Mouse (Mus musculus): ENCODE measurements at regions not wholly inside any gene's neighbourhood (a gene's known extent, or its start where the extent isn't known, plus 50 kb on each side); places are given as distances from the start of the nearest gene placed in this dataset.

DNA sequence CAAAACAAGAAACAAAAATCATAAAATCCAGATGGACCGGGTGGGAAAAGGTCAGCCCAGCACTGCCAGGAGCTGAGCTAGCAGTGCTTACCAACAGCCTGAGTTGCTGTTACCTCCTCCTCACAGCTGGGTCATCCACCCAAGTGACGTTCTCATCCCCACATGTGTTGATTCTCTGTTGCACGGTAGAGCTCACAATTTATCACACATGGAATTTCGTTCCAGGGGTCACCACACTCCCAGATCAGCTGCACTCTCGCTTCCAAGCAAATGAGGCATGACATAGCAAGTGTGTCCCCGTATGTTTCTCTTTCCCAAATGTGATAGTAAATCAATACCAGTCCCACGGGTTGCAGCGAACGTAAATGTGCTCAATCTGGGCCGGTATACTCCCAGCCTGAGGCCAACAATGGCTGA, 445.1 kb upstream of the Mctp2 start:
- Histone ChIP-seq H3K9me3 (ENCODE audit: control insufficient read depth, low read length) (no peaks in the 10 kb centered on the region), H3K9ac (ENCODE audit: low read length) (no peak overlapping the region), H3K36me3 (ENCODE audit: control insufficient read depth, insufficient read depth, low read length) (no peaks in the 10 kb centered on the region), H3K27me3 (ENCODE audit: control insufficient read depth, insufficient read depth, low read length) (no peaks in the 10 kb centered on the region), H3K4me3 (ENCODE audit: control insufficient read depth in 1 of 2, insufficient read depth in 1 of 2, low read depth in 1 of 2, low read length in 2 of 2) (no peak overlapping the region), H3K27ac (replicated peaks in 1 of 2; ENCODE audit: control insufficient read depth in 1 of 2, insufficient read depth in 1 of 2, low read depth in 2 of 2, low read length in 2 of 2) (no peak overlapping the region), H3K4me1 (ENCODE audit: control insufficient read depth in 2 of 2, insufficient read depth in 2 of 2, low read length in 2 of 2) (no peaks in the 10 kb centered on the region), H3K4me2 (ENCODE audit: low read length) (no peak overlapping the region)
- no peak for ATAC-seq (ENCODE audit: insufficient number of reproducible peaks, insufficient read depth, low FRiP score, low read depth)
- 78% methylated on average over 10 of the region's 10 CpGs for WGBS

DNA sequence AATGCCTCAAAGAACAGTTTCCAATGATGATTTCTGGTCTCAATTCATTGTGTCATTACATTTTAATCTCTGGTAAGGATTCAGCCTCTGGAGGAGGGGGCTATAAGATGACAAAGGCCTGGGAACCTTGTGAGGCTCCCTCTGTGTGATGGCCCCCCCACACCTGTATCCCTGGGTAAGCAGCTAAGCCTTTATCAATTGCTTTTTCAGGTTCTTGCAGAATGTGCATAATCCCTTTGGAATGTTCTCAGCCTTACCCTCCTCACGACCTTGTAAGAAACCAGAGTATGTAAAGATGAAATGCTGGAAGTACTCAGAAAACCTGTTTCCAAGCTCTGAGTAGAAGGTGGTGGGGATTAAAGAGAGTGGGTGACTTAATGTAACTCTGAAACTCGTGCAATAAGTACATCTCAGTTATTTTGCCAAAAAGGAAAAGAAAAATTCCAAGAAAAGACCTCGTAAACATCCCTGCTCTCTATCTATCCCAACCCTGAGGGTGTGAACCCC, 446.7 kb upstream of the Mctp2 start:
- Histone ChIP-seq H3K27ac (replicated peaks in 1 of 2; ENCODE audit: control insufficient read depth in 1 of 2, insufficient read depth in 1 of 2, low read depth in 2 of 2, low read length in 2 of 2) (no peak overlapping the region), H3K4me2 (ENCODE audit: low read length) (no peak overlapping the region), H3K27me3 (ENCODE audit: control insufficient read depth, insufficient read depth, low read length) (no peaks in the 10 kb centered on the region), H3K4me1 (ENCODE audit: control insufficient read depth in 2 of 2, insufficient read depth in 2 of 2, low read length in 2 of 2) (no peaks in the 10 kb centered on the region), H3K9me3 (ENCODE audit: control insufficient read depth, low read length) (no peaks in the 10 kb centered on the region), H3K4me3 (ENCODE audit: control insufficient read depth in 1 of 2, insufficient read depth in 1 of 2, low read depth in 1 of 2, low read length in 2 of 2) (no peak overlapping the region), H3K9ac (ENCODE audit: low read length) (no peak overlapping the region), H3K36me3 (ENCODE audit: control insufficient read depth, insufficient read depth, low read length) (no peaks in the 10 kb centered on the region)
- 44% methylated on average over 3 of the region's 3 CpGs for WGBS
- no peak for ATAC-seq (ENCODE audit: insufficient number of reproducible peaks, insufficient read depth, low FRiP score, low read depth)

DNA sequence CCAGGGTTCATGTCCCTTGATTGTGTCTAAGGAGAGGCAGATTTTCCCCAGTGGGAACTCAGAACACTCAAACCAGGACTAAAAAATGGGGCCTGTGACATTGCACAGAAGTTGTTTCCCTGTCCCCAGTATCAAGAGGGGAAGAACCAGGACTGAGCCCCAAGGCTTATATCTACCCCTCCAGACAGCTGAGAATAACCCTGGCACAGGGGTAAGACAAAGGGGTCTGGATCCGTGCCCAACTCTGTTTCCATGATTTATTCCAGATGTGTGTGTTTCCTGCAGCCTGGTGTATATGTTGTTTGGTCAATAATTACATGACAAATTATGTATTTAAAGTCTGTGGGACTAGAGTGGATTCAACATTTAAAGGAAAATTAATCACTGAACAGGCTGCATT, 456.3 kb upstream of the Mctp2 start:
- no peaks in the 10 kb centered on the region for H3K36me3 ChIP-seq (ENCODE audit: control insufficient read depth, insufficient read depth, low read length)
- H3K9ac ChIP-seq (ENCODE audit: low read length) = no peak overlapping the region
- 43% methylated on average over 1 of the region's 1 CpGs for WGBS
- H3K9me3 ChIP-seq (ENCODE audit: control insufficient read depth, low read length) = no peaks in the 10 kb centered on the region
- no peaks in the 10 kb centered on the region for H3K27me3 ChIP-seq (ENCODE audit: control insufficient read depth, insufficient read depth, low read length)
- H3K4me2 ChIP-seq (ENCODE audit: low read length) = no peak overlapping the region
- no peaks in the 10 kb centered on the region for H3K4me1 ChIP-seq (ENCODE audit: control insufficient read depth in 2 of 2, insufficient read depth in 2 of 2, low read length in 2 of 2)
- no peak for ATAC-seq (ENCODE audit: insufficient number of reproducible peaks, insufficient read depth, low FRiP score, low read depth)
- H3K4me3 ChIP-seq (ENCODE audit: control insufficient read depth in 1 of 2, insufficient read depth in 1 of 2, low read depth in 1 of 2, low read length in 2 of 2) = no peak overlapping the region
- H3K27ac ChIP-seq (replicated peaks in 1 of 2; ENCODE audit: control insufficient read depth in 1 of 2, insufficient read depth in 1 of 2, low read depth in 2 of 2, low read length in 2 of 2) = no peak overlapping the region

DNA sequence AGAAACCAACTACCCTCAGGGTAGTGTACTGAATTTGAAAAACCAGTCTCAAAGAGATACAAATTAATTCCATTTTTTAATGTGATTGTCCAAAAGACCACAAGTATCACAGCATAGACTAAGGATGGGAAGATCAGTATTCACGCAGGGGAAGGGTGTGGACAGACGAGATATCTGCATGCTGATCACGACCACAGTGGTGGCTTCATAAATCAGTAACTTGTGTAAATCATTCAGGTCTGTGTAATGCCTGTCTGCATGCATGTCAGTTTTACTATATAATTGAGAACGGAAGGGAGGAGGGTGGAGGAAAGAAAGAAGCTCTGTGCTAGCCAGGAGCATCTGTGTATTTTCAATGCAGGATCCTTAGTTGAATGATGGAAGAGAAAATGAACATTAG, 462.3 kb upstream of the Mctp2 start:
- ATAC-seq (ENCODE audit: insufficient number of reproducible peaks, insufficient read depth, low FRiP score, low read depth) = no peak
- H3K4me1 ChIP-seq (ENCODE audit: control insufficient read depth in 2 of 2, insufficient read depth in 2 of 2, low read length in 2 of 2) = no peaks in the 10 kb centered on the region

DNA sequence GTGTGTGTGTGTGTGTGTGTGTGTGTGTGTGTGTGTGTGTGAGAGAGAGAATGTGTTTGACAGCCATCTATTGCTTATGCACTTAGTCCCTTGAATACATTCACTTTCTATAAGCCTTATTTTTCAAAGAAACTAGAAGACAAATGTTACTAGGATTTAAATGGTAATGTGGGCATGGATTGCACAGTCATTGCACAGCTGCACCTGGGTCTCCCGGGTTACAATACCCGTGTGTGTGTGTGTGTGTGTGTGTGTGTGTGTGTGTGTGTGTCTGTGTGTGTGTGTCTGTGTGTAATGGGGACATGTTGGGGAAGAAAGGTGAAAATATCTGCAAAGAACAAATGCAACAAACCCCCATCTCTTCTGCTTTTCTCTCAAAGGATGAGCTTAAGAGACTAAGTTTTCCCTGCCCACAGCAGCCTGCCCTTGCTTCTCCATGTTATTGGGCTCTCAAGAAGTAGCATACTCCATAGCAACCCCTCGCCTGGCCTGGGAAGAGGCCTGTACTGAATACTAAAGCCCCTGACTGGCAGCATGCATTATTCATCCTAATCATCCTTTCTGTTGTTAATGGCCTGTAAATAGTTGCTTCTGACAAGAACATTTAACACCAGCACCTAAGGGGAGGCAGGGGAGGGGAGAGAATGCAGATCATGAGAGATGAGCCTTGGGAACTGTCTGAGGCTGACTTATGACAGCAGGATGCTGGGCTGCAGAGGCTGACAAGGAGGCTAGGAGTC, 467.8 kb upstream of the Mctp2 start:
- no peaks in the 10 kb centered on the region for H3K9me3 ChIP-seq (ENCODE audit: control insufficient read depth, low read length)
- 64% methylated on average over 3 of the region's 3 CpGs for WGBS
- H3K27me3 ChIP-seq (ENCODE audit: control insufficient read depth, insufficient read depth, low read length) = no peaks in the 10 kb centered on the region
- no peak overlapping the region for H3K4me3 ChIP-seq (ENCODE audit: control insufficient read depth in 1 of 2, insufficient read depth in 1 of 2, low read depth in 1 of 2, low read length in 2 of 2)
- no peaks in the 10 kb centered on the region for H3K36me3 ChIP-seq (ENCODE audit: control insufficient read depth, insufficient read depth, low read length)
- no peak overlapping the region for H3K9ac ChIP-seq (ENCODE audit: low read length)
- H3K27ac ChIP-seq (replicated peaks in 1 of 2; ENCODE audit: control insufficient read depth in 1 of 2, insufficient read depth in 1 of 2, low read depth in 2 of 2, low read length in 2 of 2) = no peak overlapping the region
- no peaks in the 10 kb centered on the region for H3K4me1 ChIP-seq (ENCODE audit: control insufficient read depth in 2 of 2, insufficient read depth in 2 of 2, low read length in 2 of 2)
- no peak for ATAC-seq (ENCODE audit: insufficient number of reproducible peaks, insufficient read depth, low FRiP score, low read depth)
- no peak overlapping the region for H3K4me2 ChIP-seq (ENCODE audit: low read length)

More for the DNA sequence above, 462.3 kb upstream of the Mctp2 start:
- Histone ChIP-seq H3K4me3 (ENCODE audit: control insufficient read depth in 1 of 2, insufficient read depth in 1 of 2, low read depth in 1 of 2, low read length in 2 of 2) (no peak overlapping the region), H3K9ac (ENCODE audit: low read length) (no peak overlapping the region), H3K4me2 (ENCODE audit: low read length) (no peak overlapping the region), H3K27ac (replicated peaks in 1 of 2; ENCODE audit: control insufficient read depth in 1 of 2, insufficient read depth in 1 of 2, low read depth in 2 of 2, low read length in 2 of 2) (no peak overlapping the region), H3K27me3 (ENCODE audit: control insufficient read depth, insufficient read depth, low read length) (no peaks in the 10 kb centered on the region), H3K9me3 (ENCODE audit: control insufficient read depth, low read length) (no peaks in the 10 kb centered on the region), H3K36me3 (ENCODE audit: control insufficient read depth, insufficient read depth, low read length) (no peaks in the 10 kb centered on the region)
- WGBS = 71% methylated on average over 4 of the region's 4 CpGs

DNA sequence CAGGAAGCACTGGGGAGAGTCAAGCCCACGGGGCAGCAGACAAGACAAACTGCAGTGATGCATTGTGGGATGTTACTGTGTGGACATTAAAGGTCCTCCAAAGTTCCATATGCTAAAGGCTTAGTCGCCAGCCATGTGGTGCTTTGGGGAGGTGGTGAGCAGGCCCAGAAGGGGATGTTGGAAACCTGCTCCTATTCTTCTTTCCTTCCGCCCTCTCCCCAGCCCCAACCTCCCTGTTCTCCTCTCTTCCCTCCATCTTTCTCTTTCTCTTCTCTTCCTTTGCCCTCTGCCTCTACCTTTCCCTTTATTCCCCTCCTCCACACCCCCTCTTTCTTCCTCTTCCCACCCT, 468.3 kb upstream of the Mctp2 start:
- no peak overlapping the region for H3K4me2 ChIP-seq (ENCODE audit: low read length)
- no peak overlapping the region for H3K27ac ChIP-seq (replicated peaks in 1 of 2; ENCODE audit: control insufficient read depth in 1 of 2, insufficient read depth in 1 of 2, low read depth in 2 of 2, low read length in 2 of 2)
- no peaks in the 10 kb centered on the region for H3K4me1 ChIP-seq (ENCODE audit: control insufficient read depth in 2 of 2, insufficient read depth in 2 of 2, low read length in 2 of 2)
- H3K4me3 ChIP-seq (ENCODE audit: control insufficient read depth in 1 of 2, insufficient read depth in 1 of 2, low read depth in 1 of 2, low read length in 2 of 2) = no peak overlapping the region
- H3K27me3 ChIP-seq (ENCODE audit: control insufficient read depth, insufficient read depth, low read length) = no peaks in the 10 kb centered on the region
- H3K9me3 ChIP-seq (ENCODE audit: control insufficient read depth, low read length) = no peaks in the 10 kb centered on the region
- no peak for ATAC-seq (ENCODE audit: insufficient number of reproducible peaks, insufficient read depth, low FRiP score, low read depth)
- 44% methylated on average over 3 of the region's 3 CpGs for WGBS
- H3K36me3 ChIP-seq (ENCODE audit: control insufficient read depth, insufficient read depth, low read length) = no peaks in the 10 kb centered on the region
- H3K9ac ChIP-seq (ENCODE audit: low read length) = no peak overlapping the region

DNA sequence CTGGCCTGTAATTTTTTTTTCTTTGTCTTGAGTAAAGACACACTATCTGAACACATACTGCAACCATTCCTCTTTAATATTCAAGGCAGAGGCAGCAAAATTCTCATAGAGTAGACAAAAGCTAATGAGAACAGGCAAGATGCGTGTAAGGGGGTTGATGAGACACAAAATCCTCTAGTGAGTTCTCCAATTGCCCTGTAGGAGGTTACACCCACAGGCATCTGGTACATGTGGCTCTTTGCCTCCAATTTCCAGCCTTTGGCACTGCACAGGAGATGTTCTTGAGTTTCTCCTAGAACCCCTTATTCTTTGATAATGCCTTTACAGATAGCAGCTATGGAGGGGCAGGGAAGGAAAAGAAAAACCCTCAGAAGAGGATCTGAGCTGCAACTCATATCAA, 480.9 kb upstream of the Mctp2 start:
- WGBS = 76% methylated on average over 1 of the region's 1 CpGs
- H3K36me3 ChIP-seq (ENCODE audit: control insufficient read depth, insufficient read depth, low read length) = no peaks in the 10 kb centered on the region

DNA sequence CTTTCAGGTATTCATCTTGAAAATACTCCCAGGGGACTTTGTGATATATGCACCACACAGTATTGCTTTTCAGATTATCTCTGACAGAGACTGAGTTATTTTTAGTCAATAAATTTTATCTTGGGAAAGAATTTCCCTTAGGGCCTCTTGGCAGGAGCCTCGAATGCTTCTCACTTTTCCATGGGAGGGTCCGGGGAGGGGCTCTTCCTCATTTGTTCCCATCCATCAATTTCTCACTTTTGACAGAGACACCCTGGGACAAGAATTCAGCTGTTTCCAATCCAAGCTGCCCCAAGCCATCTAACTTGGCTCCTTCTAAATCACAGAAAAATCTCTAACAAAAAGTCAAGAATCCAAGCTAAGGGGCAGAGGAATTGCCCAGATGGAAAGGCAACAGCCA, 481.9 kb upstream of the Mctp2 start:
- H3K9ac ChIP-seq (ENCODE audit: low read length) = no peak overlapping the region
- 30% methylated on average over 2 of the region's 2 CpGs for WGBS
- H3K36me3 ChIP-seq (ENCODE audit: control insufficient read depth, insufficient read depth, low read length) = no peaks in the 10 kb centered on the region
- H3K27me3 ChIP-seq (ENCODE audit: control insufficient read depth, insufficient read depth, low read length) = no peaks in the 10 kb centered on the region
- H3K4me1 ChIP-seq (ENCODE audit: control insufficient read depth in 2 of 2, insufficient read depth in 2 of 2, low read length in 2 of 2) = no peaks in the 10 kb centered on the region
- no peak for ATAC-seq (ENCODE audit: insufficient number of reproducible peaks, insufficient read depth, low FRiP score, low read depth)
- H3K4me2 ChIP-seq (ENCODE audit: low read length) = no peak overlapping the region
- H3K9me3 ChIP-seq (ENCODE audit: control insufficient read depth, low read length) = no peaks in the 10 kb centered on the region
- no peak overlapping the region for H3K4me3 ChIP-seq (ENCODE audit: control insufficient read depth in 1 of 2, insufficient read depth in 1 of 2, low read depth in 1 of 2, low read length in 2 of 2)
- H3K27ac ChIP-seq (replicated peaks in 1 of 2; ENCODE audit: control insufficient read depth in 1 of 2, insufficient read depth in 1 of 2, low read depth in 2 of 2, low read length in 2 of 2) = no peak overlapping the region

More for the DNA sequence above, 480.9 kb upstream of the Mctp2 start:
- no peak overlapping the region for H3K9ac ChIP-seq (ENCODE audit: low read length)
- no peaks in the 10 kb centered on the region for H3K27me3 ChIP-seq (ENCODE audit: control insufficient read depth, insufficient read depth, low read length)
- no peak overlapping the region for H3K4me2 ChIP-seq (ENCODE audit: low read length)
- no peaks in the 10 kb centered on the region for H3K4me1 ChIP-seq (ENCODE audit: control insufficient read depth in 2 of 2, insufficient read depth in 2 of 2, low read length in 2 of 2)
- H3K9me3 ChIP-seq (ENCODE audit: control insufficient read depth, low read length) = no peaks in the 10 kb centered on the region
- no peak for ATAC-seq (ENCODE audit: insufficient number of reproducible peaks, insufficient read depth, low FRiP score, low read depth)
- no peak overlapping the region for H3K27ac ChIP-seq (replicated peaks in 1 of 2; ENCODE audit: control insufficient read depth in 1 of 2, insufficient read depth in 1 of 2, low read depth in 2 of 2, low read length in 2 of 2)
- H3K4me3 ChIP-seq (ENCODE audit: control insufficient read depth in 1 of 2, insufficient read depth in 1 of 2, low read depth in 1 of 2, low read length in 2 of 2) = no peak overlapping the region

All from heart, embryonic 14.5 days (tissue).